Mouse (Mus musculus) hindbrain, embryonic 16.5 days (tissue): ENCODE results near the gene Slc5a4a. TPM values are rescaled to one million over a fixed set of nuclear protein-coding genes. Genes with fewer than 3 reads are reported as not detected.

ENCODE experiments used
- ATAC-seq: fragments of 200-750 bp; cut with Nextera tagmentation; 2 replicates; pipeline ENCODE4 v1.8.0; 2017; ENCODE audit warnings: moderate TSS enrichment, moderate library complexity
- H3K27ac ChIP-seq: fragments of 300-500 bp; sonication (generic); 2 replicates; pipeline ENCODE4 v1.5.1; 2014; ENCODE audit warnings: low read depth, mild to moderate bottlenecking, control low read depth, low read length, moderate library complexity
- H3K27me3 ChIP-seq: fragments of 300-500 bp; sonication (generic); replicated peaks from 2 replicates; pipeline ENCODE4 v1.6.1; 2014; ENCODE audit warnings: low read length; ENCODE audit not compliant: control insufficient read depth, insufficient read depth
- H3K36me3 ChIP-seq: fragments of 300-500 bp; sonication (generic); 2 replicates; pipeline ENCODE4 v1.6.1; 2014; ENCODE audit warnings: mild to moderate bottlenecking, low read length, moderate library complexity, mixed read lengths; ENCODE audit not compliant: control insufficient read depth, insufficient read depth
- H3K4me1 ChIP-seq: fragments of 300-500 bp; sonication (generic); 2 replicates; pipeline ENCODE4 v1.6.1; 2014; ENCODE audit warnings: low read depth, low read length; ENCODE audit not compliant: control insufficient read depth, insufficient read depth
- H3K4me2 ChIP-seq: fragments of 300-500 bp; sonication (generic); 2 replicates; pipeline ENCODE4 v1.6.1; 2014; ENCODE audit warnings: mild to moderate bottlenecking, low read length, control low read depth, moderate library complexity
- H3K4me3 ChIP-seq: fragments of 300-500 bp; sonication (generic); 2 replicates; pipeline ENCODE4 v1.5.1; 2014; ENCODE audit warnings: mild to moderate bottlenecking, low read length, control low read depth, moderate library complexity
- H3K9ac ChIP-seq: fragments of 300-500 bp; sonication (generic); 2 replicates; pipeline ENCODE4 v1.6.1; 2014; ENCODE audit warnings: low read depth, mild to moderate bottlenecking, control low read depth, low read length, moderate library complexity
- H3K9me3 ChIP-seq: fragments of 300-500 bp; sonication (generic); 2 replicates; pipeline ENCODE4 v1.6.1; 2014; ENCODE audit warnings: mild to moderate bottlenecking, low read length, moderate library complexity; ENCODE audit not compliant: control insufficient read depth
- WGBS: fragments of 180-500 bp; shearing (Covaris S2); extraction: QIAGEN DNeasy Blood & Tissue Kit; methylation state at CpG from one replicate; pipeline ENCODE4 v1.1.7; 2014; 5-methylcytosine and 5-hydroxymethylcytosine counted together
- polyA plus RNA-seq: library from polyadenylated mRNA; unstranded; fragments of >200 nt; fragmentation: Nextera tagmentation; extraction: Ambion mirVana; gene quantifications from 2 replicates; pipeline ENCODE4 v1.2.1, GENCODE M21; 2015

Slc5a4a gene
- polyA plus RNA-seq, 1 experiment from 2014 or later: 0.11 TPM

GRCm38 (mm10) chr10:76207262-76207796, 60.1 kb downstream of the Slc5a4a start:
- WGBS: 92% methylated on average over 13 of the region's 13 CpGs
- Histone ChIP-seq H3K27me3 (no peaks in the 10 kb centered on the region), H3K36me3 (peaks cover 39% of the 10 kb centered on the region), H3K9me3 (no peaks in the 10 kb centered on the region), H3K4me3 (no peak overlapping the region), H3K9ac (no peak overlapping the region), H3K4me1 (0 out of 2 replicates have a peak, but pooled peaks cover 2% of the 10 kb centered on the region), H3K4me2 (no peak overlapping the region), H3K27ac (no peak overlapping the region)
- ATAC-seq: no peak

- Histone ChIP-seq H3K36me3 (peaks cover 48% of the 10 kb centered on the region), H3K27ac (no peak overlapping the region), H3K9me3 (no peaks in the 10 kb centered on the region), H3K4me1 (no peaks in the 10 kb centered on the region), H3K4me2 (no peak overlapping the region), H3K9ac (no peak overlapping the region), H3K27me3 (no peaks in the 10 kb centered on the region), H3K4me3 (no peak overlapping the region)
- WGBS: 91% methylated on average over 8 of the region's 8 CpGs
- no peak for ATAC-seq
These were observed 62.0 kb downstream of the Slc5a4a start for GRCm38 (mm10) chr10:76209241-76209640.

- no peaks in the 10 kb centered on the region for H3K27me3 ChIP-seq
- H3K36me3 ChIP-seq: peaks cover 64% of the 10 kb centered on the region
- ATAC-seq: no peak
- H3K9me3 ChIP-seq: peaks cover 2% of the 10 kb centered on the region; the same call in 1 of the 2 replicates
- H3K27ac ChIP-seq: no peak overlapping the region
- 91% methylated on average over 7 of the region's 7 CpGs for WGBS
- H3K4me2 ChIP-seq: no peak overlapping the region
- H3K4me1 ChIP-seq: no peaks in the 10 kb centered on the region
- H3K4me3 ChIP-seq: no peak overlapping the region
- no peak overlapping the region for H3K9ac ChIP-seq
These were observed 63.6 kb downstream of the Slc5a4a start for GRCm38 (mm10) chr10:76210806-76211205.

GRCm38 (mm10) chr10:76212121-76212520, 64.9 kb downstream of the Slc5a4a start:
- H3K4me1 ChIP-seq: no peaks in the 10 kb centered on the region
- no peak overlapping the region for H3K9ac ChIP-seq
- ATAC-seq: no peak
- no peak overlapping the region for H3K27ac ChIP-seq
- 94% methylated on average over 6 of the region's 6 CpGs for WGBS
- peaks cover 2% of the 10 kb centered on the region; the same call in 1 of the 2 replicates for H3K9me3 ChIP-seq
- H3K4me2 ChIP-seq: no peak overlapping the region
- no peaks in the 10 kb centered on the region for H3K27me3 ChIP-seq
- H3K4me3 ChIP-seq: no peak overlapping the region
- H3K36me3 ChIP-seq: peaks cover 74% of the 10 kb centered on the region

GRCm38 (mm10) chr10:76214161-76214560, 66.9 kb downstream of the Slc5a4a start:
- Histone ChIP-seq H3K27me3 (no peaks in the 10 kb centered on the region), H3K27ac (no peak overlapping the region), H3K36me3 (peaks cover 80% of the 10 kb centered on the region), H3K4me2 (no peak overlapping the region), H3K4me3 (no peak overlapping the region), H3K4me1 (no peaks in the 10 kb centered on the region), H3K9ac (no peak overlapping the region), H3K9me3 (peaks cover 2% of the 10 kb centered on the region; the same call in 1 of the 2 replicates)
- WGBS: 92% methylated on average over 4 of the region's 4 CpGs
- ATAC-seq: no peak

- Histone ChIP-seq H3K9ac (no peak overlapping the region), H3K36me3 (peaks cover 76% of the 10 kb centered on the region), H3K4me3 (no peak overlapping the region), H3K4me2 (no peak overlapping the region), H3K9me3 (peaks cover 2% of the 10 kb centered on the region; the same call in 1 of the 2 replicates), H3K27ac (no peak overlapping the region), H3K27me3 (no peaks in the 10 kb centered on the region), H3K4me1 (no peaks in the 10 kb centered on the region)
- WGBS: 98% methylated on average over 17 of the region's 17 CpGs
- ATAC-seq: no peak; the same call in 1 of the 2 replicates
These were observed 69.8 kb downstream of the Slc5a4a start for GRCm38 (mm10) chr10:76217056-76217455.

GRCm38 (mm10) chr10:76218240-76218639, 71.0 kb downstream of the Slc5a4a start:
- WGBS: 89% methylated on average over 9 of the region's 9 CpGs
- no peak overlapping the region for H3K27ac ChIP-seq
- H3K4me3 ChIP-seq: no peak overlapping the region
- no peaks in the 10 kb centered on the region for H3K4me1 ChIP-seq
- no peaks in the 10 kb centered on the region for H3K27me3 ChIP-seq
- H3K9ac ChIP-seq: no peak overlapping the region
- H3K9me3 ChIP-seq: peaks cover 2% of the 10 kb centered on the region; the same call in 1 of the 2 replicates
- H3K4me2 ChIP-seq: no peak overlapping the region
- peaks cover 75% of the 10 kb centered on the region for H3K36me3 ChIP-seq
- no peak for ATAC-seq

- Histone ChIP-seq H3K4me3 (no peak overlapping the region), H3K9me3 (no peaks in the 10 kb centered on the region), H3K27ac (no peak overlapping the region), H3K27me3 (no peaks in the 10 kb centered on the region), H3K36me3 (peaks cover 29% of the 10 kb centered on the region), H3K9ac (no peak overlapping the region), H3K4me1 (no peaks in the 10 kb centered on the region), H3K4me2 (no peak overlapping the region)
- no peak for ATAC-seq
- 94% methylated on average over 11 of the region's 11 CpGs for WGBS
These were observed 78.7 kb downstream of the Slc5a4a start for GRCm38 (mm10) chr10:76225944-76226343.

- WGBS: 72% methylated on average over 1 of the region's 1 CpGs
- Histone ChIP-seq H3K4me2 (no peak overlapping the region), H3K9ac (no peak overlapping the region), H3K27ac (no peak overlapping the region), H3K27me3 (no peaks in the 10 kb centered on the region), H3K4me1 (peaks cover 3% of the 10 kb centered on the region; the same call in 1 of the 2 replicates), H3K36me3 (peaks cover 7% of the 10 kb centered on the region), H3K4me3 (no peak overlapping the region), H3K9me3 (no peaks in the 10 kb centered on the region)
- ATAC-seq: no peak
These were observed 82.4 kb downstream of the Slc5a4a start for GRCm38 (mm10) chr10:76229627-76230026.
